Mouse (Mus musculus): ENCODE data around the gene Themis.

GRCm38 (mm10) chr10:28649109-28649899 is 18.9 kb upstream of the Themis start:
- TF ChIP-seq POLR2A (IDR thresholded peaks at IDR 0.05; ENCODE audit: low read depth, low read length): no peak
- no peak for TF ChIP-seq CTCF (IDR thresholded peaks at IDR 0.05; ENCODE audit: borderline replicate concordance, insufficient read depth, low read length)

All from embryonic fibroblast, embryonic 13.5 days (primary cell).